Mouse (Mus musculus) adrenal gland, postnatal 14 days (tissue): ENCODE results near the gene Ppp1r15a. TPM values are rescaled to one million over a fixed set of nuclear protein-coding genes. Genes with fewer than 3 reads are reported as not detected.
A peak's percentile ranks its signal among the peaks of the same experiment; 100 is the strongest.

ENCODE experiments used
- DNase-seq: peaks from one replicate; pipeline ENCODE4 v3.0.0; 2021; ENCODE audit warnings: mixed read lengths
- long read RNA-seq, 2 experiments: library from polyadenylated mRNA; stranded (forward); transcript quantifications; one replicate each; pipeline ENCODE4 v2.0.0; 2021
- total RNA-seq: library from RNA; stranded (reverse); gene quantifications from 2 replicates; pipeline ENCODE4 v1.2.3, GENCODE M21; 2021

Ppp1r15a gene
- 37.3 and 55.7 TPM in 2 replicates for total RNA-seq
- long read RNA-seq, experiment 1, transcript Ppp1r15a-201 (3 exons, 2,333 nt), result major isoform, 42 of 56 reads
- long read RNA-seq, experiment 1, transcript Ppp1r15a-202 (2 exons, 2,809 nt), result minor isoform, 9 of 56 reads
- long read RNA-seq, experiment 1, partial matches to known transcripts, result 1 of 56 reads
- long read RNA-seq, experiment 1, other reads (novel, unspliced or antisense), result 4 of 56 reads
- long read RNA-seq, experiment 2, transcript Ppp1r15a-201 (3 exons, 2,333 nt), result major isoform, 46 of 60 reads
- long read RNA-seq, experiment 2, transcript Ppp1r15a-202 (2 exons, 2,809 nt), result minor isoform, 10 of 60 reads
- long read RNA-seq, experiment 2, partial matches to known transcripts, result 1 of 60 reads
- long read RNA-seq, experiment 2, other reads (novel, unspliced or antisense), result 3 of 60 reads

DNA sequence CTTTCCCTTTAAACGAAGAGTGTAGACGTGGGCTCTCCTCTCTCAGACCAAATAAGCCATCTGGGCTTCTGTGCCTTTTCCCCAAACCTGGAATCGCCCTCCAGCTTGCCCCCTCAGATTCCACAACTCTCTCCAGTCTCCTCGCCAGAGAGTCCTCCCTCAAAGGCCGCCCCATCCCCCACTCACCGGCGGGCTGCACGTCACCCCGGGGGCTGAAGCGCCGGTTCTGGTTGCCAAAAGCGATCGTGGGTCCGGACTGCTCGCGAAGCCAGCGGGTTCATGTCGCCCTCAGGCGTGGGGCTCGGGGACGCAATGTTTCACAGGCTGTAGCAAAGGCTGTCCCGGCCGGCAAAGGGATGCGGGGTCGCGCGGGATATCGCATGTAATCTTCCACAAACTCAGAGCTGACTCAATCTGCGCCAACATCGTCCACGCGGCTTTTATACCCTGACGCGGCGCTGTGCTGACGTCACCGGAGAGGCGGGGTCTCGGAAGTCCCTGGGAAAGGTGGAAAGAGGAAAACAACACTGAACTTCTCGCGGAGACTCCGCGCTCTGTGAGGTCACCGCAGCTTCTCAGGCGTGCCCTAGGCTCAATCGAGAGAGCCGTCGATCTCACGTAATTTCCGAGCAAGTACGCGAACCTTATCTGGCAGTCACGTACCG lies at the start of gene Ppp1r15a, which contains the start of gene Plekha4:
TSS of gene Ppp1r15a (minus strand) at position 460 of the 665 bp plus-strand sequence.
TSS of gene Plekha4 (plus strand) at position 522 of the 665 bp plus-strand sequence.
- DNase-seq, result peak; percentile 97

DNA sequence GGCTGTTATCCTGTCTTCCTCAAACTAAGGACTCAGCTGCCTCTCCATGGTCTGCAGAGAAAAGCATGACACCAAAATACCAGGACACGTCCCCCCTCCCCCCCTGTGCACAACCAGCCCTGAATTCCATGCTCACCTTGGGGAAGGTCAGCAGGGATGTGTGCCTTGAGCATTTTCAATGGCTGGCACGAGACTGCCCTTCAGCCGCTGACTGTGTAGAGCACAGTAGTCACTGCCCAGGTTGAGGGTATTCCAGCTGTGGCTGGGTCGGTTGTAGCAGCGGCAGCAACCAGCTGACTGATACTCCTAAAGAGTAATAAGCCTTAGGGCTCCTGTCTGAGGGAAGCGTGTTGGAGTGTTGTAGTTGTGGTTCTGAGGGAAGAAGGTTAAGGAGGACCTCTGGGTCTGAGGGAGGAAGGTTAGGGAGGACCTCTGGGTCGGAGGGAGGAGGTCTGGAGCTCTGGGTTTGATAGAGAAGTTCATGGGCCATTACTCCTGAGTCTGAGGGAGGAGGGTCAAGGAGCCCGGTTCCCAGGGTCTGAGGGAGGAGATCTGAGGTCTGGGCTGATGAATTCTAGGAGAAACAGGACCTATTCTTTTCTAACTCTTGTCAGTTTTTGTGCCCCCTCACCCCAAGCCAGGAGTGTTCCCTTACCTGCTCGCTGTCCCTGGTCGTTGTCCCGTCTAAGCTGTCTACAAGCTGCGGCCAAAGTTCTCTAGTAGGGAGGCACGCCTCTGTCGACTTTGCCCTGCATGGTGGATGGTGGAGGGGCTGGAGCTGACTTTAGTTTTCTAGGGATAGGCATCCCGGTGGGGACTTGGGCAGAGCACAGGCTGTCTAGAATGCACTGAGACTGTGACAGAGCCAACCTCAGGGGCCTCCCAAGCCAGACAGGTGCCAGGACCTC lies 48.7 kb upstream of the Ppp1r15a start:
- DNase-seq, result no peak

DNA sequence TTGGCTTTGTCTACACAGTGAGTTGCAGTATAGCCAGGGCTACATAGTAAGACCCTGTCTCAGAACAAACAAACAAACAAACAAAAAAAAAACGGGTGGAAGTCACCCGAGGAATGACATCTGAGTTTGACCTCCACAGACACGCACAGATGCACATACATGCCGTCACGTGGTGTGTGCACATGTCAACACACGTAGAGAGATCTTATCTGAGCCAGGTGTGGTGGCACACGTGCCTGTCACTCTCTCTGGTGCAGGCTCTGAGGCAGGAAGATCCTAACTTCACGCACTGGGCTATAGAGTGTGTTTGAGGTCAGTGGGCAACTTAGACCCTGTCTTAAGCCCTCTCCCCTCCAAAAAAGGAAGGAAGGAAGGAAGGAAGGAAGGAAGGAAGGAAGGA lies 47.9 kb upstream of the Ppp1r15a start:
- no peak for DNase-seq

DNA sequence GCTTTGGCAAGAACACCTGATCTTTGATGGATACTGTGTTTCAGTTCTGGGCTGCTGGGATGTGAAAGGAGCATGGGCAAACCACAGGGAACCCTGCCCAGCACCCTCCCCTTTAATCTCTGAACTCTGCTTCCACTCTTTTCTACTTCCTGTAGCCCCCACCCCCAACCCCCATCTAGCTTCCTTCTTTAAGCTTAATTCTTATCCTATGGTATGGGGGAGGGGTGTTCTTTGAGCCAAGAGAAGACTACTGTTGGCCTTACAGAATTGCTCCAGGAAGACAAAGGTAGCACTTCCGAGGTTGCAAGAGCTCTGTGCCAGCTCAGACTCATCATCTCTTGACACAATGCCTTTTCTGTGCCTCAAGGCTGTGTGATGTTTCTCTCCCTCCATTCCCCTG lies 45.9 kb upstream of the Ppp1r15a start:
- no peak for DNase-seq

DNA sequence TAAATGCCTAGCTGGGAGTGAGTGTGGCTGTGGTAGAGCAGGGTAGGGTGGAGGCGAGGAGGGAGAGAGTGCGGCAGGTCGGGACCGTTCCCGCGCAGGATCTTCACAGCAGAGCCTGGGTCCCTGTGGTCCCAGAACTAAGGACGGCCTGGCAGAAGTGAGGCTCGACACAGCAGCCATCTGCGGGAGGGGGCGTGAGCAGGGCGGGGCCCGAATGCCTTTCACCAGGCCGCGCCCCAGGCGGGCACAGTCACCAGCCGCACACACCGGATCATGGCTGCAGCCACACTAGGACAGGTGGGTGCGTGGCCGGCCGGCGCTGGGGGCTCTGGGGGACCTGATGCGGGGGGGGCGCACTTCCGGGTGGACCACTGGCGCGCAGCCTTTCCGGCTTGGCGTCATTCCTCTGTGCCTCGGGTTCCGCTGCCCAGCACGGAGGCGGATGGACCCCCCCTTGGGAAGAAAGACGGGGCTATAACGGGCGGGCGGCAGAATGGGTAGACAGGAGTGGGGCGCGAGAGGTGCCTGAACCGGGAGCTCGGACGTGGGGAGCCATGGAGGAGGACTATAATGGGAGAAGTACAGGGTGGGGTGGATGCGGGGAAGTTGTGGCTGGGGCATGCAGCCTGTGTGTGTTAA lies 44.2 kb upstream of the Ppp1r15a start, which contains the start of gene Bcat2:
TSS of gene Bcat2 (plus strand) at position 51 of the 639 bp plus-strand sequence.
- peak; percentile 91 for DNase-seq

DNA sequence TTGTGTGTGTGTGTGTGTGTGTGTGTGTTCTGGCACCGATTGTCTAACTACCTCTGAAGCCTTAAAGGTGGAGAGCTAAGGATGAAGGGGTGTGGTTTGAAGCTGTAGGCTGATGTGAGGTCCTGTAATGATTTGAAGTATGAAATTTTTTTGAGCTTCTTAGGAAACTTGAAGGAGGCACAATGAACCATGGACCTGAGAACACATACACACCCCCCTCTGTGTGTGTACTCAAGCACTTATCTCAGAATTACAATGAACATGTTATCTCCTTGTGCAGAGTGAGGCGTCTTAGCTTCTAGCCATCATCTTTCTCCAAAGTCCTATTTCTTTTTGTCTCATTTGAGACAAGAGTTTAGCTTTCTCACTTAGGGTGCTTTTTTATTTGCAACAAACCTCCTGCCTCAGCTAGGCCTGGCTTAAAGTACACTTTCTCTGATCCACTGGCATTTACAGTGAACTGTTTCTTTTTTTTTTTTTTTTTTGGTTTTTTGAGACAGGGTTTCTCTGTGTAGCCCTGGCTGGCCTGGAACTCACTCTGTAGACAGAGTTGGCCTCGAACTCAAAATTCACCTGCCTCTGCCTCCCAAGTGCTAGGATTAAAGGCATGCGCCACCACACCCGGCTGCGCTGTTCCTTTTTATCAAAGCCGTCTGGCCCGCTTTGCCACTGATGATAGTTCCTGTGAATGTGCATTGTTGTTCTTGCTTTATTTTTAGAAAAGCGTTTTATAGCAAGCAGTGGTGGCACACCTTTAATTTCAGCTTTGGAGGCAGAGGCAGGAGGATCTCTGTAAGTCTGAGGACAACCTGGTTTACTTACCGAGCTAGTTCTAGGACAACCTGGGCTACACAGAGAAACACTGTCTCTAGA lies 42.8 kb upstream of the Ppp1r15a start:
- no peak for DNase-seq

DNA sequence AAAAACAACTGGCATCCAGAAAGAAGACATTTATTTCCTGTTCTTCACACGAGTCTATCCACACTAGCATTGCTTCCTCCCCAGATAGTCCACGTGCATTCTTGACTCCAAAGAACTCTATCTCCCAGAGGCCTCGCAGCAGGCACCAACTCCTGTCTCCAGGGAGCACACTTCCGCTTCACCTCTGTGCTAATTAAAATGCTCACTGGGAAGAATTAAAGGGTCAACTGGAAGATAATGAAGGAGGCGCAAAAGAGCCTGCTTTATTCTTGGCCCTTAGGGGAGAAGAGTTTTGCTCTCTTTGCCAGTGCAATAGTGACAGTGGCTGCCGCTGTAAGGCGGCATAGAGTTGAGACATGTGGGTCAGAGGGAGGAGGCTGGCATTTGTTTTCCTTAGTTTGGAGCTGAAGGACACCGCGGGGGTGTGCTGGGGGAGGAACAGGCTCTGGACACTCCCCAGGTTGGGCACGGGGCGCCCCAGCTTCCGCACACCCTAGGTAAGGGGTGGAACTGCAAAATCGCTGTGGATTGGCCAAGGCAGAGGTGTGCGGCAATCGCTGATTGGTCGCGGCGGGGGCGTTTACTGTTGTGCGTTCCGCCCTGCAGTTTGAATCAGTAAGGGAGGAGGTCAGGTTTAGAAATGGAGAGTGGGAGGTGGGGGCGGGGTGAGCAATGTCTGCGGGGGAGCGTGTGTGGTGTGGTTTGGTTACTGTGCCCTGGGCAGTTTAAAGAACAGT lies 41.9 kb upstream of the Ppp1r15a start:
- peak; percentile 97 for DNase-seq

DNA sequence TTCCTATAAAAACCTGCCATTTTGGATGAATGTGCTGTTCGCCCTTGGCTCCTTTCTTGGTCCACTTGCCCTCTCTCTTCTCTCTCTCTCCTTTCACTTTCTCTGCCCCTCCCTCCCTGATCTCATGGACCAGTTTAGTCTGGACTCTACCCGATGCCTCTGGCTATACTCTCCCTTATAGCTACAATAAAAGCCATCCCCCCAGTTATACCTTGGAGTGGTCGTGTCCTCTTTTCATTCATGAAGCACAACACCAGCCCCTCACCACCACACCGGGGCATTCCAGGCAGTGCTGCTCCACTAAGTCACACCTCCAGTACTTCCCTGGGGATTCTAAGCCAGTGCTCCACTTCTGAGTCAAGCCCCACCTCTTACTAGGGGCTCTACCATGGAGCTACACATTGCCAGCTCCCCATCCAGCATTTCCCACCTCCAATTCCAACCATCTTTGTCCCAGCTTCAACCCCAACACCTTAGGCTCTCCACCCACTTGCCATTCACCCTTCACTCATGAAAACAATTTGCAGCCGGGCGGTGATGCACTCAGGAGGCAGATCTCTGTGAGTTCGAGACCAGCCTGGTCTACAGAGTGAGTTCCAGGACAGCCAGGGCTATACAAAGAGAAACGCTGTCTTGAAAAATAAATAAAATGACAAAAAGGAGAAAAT lies 41.2 kb upstream of the Ppp1r15a start:
- DNase-seq, result no peak

DNA sequence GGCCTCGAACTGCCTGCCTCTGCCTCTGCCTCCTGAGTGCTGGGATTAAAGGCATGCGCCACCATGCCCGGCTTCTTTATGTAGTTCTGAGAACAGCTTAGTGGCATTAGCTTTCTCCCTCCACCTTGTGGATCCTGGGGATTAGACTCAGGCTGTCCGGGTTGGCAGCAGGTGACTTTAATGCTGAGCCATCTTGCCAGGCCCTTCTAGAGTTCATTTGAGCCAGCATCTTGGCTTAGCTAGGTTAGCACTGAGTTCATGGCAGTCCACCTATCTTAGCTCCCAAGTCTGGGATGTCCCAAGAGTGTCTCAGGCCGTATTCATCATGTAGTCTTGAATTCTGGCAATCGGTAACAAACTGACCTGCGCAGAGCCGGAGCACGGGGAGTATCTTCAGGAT lies 39.4 kb upstream of the Ppp1r15a start:
- no peak for DNase-seq

DNA sequence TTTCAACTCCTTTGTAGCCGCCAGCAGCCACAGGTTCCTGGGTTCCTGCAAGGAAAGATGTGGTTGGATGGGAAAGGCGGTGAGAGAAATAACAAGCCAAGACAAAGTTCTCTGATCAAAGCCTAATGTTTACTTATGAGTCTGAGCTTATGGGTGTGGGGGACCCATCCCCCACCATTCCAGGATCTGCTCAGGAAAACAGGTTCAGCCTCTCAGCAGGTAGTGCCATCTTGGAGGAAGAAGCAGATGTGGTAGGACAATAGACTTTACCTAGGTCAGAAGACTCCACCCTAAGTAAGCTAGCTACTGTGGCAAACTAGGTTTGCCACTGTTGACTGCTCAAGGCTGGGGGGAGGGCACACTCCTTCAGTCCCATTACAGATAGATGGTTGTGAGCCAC lies 38.7 kb upstream of the Ppp1r15a start:
- no peak for DNase-seq

DNA sequence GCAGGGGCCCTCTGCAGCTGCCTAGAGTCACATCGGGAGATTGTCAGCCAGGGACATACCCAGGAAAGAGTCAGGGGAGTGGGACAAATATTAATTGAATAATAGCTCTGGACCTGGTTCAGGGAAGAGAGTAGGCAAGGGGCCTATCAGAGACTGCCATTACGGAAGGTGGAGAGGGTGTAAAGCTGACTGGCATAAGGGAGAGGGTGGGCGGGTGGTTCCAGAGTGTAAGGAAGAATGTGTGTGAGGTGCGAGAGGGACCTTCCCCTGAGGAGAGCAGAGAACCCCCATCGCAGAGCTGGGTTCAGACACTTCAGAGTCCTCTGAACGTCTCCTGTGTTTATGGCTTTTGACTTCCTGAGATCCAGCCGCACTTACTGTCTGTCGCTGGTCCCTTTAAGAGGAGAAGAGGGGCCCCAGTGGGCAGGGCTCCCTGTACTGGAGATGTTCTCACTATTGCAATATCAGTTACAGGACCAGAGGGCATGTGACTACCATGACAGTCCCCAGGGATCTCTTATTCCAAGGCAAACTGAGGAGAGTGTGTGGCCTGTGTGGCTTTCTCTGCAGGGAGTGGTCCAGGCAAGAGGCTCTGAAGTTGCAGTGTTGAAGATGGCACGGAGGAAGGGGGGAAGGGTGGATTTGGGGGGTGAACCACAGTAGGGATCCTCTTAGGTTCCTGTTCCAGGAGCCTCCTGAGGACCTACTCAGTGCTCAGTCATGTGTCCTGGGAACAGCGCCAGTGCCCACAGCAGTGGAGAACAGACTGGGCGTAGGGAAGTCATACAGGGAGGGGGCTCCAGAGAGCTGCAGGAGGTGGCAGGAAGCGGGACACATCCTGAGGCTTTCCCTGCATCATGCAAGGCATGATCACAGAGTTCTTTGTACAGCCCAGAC lies 35.8 kb upstream of the Ppp1r15a start:
- peak; percentile 30 for DNase-seq

DNA sequence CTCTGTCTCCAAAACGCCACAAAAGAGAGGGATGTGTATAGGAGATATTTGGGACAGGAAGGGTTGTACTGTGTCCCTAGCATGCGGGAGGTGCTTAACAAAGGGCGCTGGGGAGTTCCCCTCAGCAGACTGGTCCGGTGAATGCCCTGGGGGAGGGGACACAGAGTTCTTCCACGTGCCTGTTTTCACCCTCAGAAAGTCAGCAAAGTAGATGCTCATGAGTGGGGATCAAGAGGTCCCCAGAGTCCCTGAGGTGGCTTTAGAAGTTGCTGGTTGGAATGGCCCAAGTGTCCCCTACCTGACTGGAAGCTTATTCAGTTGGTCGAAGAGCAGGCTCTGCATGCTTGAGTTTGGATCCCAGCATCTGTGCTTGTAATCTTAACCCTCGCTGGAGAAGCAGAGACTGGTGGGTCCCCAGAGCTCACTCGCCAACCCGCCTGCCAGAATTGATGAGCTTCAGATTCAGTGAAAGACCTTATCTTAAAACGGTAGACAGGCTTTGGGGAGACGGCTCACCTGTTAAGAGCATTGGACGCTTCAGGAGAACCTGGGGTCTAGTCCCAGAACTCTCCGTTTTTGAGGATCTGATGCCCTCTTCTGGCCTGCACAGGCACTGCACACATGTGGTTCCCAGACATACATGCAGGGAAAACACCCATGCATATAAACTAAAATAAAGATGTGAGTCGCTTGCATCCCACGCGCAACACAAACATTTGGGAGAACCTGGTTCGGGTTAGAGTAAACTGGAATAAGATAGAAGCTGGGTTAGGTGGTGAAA lies 35.0 kb upstream of the Ppp1r15a start:
- DNase-seq, result peak; percentile 85

DNA sequence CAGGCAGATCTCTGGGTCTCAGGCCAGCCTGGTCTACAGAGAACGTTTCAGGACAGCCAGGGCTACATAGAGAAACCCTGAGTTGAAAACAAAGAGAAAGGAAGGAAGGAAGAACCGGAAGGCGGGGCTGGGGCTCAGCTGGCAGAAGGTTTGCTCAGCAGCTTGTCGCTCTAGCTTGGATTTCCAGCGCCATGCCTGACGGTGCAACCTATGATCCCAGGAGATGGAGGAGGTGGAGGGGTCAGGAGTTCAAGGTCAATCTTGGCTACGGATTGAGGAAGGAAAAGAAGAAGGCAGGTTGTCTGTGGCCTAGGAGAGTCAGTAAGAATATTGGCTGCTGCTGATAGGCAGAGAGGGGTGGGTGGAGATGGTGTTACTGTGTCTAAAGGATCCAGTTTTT lies 34.2 kb upstream of the Ppp1r15a start:
- DNase-seq, result no peak

DNA sequence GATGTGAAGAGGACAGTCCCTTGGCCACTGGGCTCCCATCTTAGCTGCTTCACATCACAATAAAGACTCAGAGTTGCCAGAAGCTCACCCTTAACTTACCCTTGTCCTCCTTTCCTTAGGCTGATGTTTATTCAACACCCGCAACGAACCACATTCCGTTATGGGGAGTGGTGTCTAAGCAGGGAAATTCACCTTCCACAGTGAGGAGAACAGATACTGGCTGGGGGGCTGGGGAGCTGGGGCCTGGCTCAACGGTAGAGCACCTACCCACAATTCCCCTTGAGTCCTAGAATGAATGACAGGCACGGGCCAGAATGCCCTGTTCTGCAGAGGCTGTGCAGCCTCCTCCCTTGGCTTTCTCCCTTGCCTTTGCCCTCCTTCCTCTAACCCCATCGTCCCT lies 32.8 kb upstream of the Ppp1r15a start:
- DNase-seq, result no peak

DNA sequence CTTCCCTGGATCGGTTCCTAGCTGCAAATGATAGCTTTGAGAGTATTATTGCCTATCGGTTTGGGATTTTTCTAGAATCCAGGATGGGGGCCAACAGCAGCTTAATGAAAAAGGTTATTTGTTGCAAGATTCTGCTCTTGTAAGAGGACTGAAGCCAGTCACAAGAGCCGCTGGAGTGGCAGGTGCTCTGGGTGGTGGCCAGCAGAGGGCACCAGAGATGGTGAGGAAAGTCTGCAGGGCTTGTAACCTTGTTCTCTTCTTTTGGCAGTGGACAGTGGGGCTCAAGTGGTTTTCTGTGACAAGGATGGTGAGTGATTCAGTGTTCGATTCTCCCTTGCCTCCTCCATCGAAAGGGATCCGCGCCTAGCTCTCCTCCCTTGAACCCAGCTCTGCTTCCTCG lies 29.7 kb upstream of the Ppp1r15a start:
- peak; percentile 92 for DNase-seq

DNA sequence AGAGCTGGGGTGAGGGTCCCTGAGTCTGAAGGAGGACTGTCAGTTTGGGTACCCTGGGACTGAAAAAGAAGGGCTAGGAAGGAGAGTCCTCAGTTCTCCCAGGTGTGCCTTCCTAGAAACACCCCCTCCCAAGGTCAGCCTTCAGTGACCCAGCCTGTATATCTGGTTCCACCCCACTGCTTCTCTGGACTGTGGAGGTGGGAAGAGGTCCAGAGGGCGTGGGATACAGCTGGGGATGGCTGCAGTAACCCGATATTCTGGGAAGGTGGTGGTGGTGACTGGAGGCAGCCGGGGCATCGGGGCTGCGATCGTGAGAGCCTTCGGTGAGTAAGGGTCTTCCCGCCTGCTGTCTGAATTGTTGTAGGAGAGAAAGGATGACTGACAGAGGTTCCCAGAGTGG lies 28.7 kb upstream of the Ppp1r15a start, which contains the start of gene Hsd17b14:
TSS of gene Hsd17b14 (plus strand) at position 150 of the 400 bp plus-strand sequence.
- DNase-seq, result no peak

DNA sequence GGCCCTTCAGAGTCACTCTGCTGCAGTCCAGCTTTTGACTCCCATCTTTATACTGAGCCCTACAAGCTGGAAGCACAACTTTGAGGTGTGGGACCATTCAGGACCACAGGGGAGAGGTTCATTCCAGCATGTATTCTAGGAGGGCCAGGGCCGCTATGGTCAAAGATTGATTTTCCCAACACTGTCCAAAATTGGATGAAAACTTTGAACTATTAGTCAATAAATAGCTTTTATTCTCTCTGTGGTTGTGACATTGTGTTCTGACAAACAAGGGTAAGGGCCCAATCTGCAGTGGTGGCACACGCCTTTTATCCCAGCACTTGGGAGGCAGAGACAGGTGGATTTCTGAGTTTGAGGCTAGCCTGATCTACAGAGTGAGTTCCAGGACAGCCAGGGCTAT lies 27.9 kb upstream of the Ppp1r15a start:
- DNase-seq, result no peak

DNA sequence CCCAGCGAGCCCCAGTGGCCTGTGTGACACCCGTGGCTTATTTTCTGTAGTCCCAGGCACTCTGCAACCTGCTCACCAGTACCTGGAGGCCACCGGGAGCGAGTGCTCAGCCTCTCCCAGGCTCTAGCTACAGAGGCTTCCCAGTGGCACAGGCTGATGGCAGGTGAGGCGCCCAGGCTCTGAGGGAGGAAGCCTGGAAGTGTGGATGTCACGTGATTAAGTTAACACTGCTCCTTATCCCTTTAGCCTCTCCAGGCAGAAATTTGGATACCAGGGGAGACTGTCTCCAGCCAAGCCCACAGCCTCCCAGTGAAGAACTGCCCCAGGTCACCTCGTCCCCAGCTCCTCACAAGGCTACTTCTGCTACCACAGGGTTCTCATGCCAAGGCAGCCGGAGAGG lies 27.5 kb upstream of the Ppp1r15a start:
- no peak for DNase-seq
